Mouse (Mus musculus) spleen, postnatal 36 days (tissue): ENCODE measurements around the gene Polr3e.
"Not testable (repeated sequence)": the region's sequence is repeated elsewhere in the genome, so short reads cannot be mapped to it uniquely, and the experiment has no call there.

Experiments used
- DNase-seq, 2 experiments: peaks; one replicate each; pipeline ENCODE4 v3.0.0; 2022; ENCODE audit warnings: low spot score in 2 of 2, mixed read lengths in 1 of 2

The Polr3e gene

DNA sequence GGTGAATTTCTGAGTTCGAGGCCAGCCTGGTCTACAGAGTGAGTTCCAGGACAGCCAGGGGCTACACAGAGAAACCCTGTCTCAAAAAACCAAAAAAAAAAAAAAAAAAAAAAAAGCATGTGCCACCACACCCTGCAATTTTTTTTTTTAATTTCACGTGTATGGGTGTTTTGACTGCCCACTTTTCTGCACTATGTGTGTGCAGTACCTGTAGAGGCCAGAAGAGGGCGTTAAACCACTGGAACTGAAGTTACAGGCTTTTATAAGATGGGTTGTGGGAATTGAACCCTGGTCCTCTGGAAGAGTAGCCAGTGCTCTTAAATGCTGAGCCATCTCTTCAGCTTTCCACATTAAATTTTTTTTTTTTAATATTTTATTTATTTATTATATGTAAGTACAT lies 7.4 kb upstream of the Polr3e start:
- DNase-seq, result not testable (repeated sequence)

DNA sequence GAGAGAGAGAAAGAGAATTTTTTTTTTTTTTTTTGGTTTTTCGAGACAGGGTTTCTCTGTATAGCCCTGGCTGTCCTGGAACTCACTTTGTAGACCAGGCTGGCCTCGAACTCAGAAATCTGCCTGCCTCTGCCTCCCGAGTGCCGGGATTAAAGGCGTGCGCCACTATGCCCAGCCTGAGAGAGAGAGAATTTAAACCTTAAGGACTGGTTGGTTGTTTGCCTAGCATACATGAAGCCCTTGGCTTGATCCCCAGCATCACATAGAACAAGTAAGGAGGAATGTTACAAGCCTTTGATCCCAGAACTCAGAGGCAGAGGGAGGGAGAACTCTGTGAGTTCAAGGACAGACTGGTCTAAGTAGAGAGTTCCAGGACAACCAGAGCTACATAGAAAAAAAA lies 6.3 kb upstream of the Polr3e start:
- not testable (repeated sequence) for DNase-seq

DNA sequence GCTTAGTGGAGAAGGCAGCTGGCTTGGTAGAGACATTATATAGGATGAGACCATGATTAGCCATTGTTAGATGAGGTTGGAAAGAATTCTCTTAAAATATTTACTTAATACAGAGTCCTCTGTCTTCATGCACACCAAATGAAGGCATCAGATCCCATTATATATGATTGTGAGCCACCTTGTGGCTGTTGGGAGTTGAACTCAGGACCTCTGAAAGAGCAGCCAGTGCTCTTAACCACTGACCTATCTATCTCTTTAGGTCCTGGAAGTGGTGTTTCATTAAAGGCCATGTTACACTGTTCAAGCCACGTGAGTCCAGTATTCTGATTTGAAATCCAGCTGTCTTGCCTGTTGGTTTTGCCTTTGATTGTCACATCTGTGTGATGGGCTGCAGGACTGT lies 4.2 kb upstream of the Polr3e start:
- peak; percentile 15 to 47 for DNase-seq

DNA sequence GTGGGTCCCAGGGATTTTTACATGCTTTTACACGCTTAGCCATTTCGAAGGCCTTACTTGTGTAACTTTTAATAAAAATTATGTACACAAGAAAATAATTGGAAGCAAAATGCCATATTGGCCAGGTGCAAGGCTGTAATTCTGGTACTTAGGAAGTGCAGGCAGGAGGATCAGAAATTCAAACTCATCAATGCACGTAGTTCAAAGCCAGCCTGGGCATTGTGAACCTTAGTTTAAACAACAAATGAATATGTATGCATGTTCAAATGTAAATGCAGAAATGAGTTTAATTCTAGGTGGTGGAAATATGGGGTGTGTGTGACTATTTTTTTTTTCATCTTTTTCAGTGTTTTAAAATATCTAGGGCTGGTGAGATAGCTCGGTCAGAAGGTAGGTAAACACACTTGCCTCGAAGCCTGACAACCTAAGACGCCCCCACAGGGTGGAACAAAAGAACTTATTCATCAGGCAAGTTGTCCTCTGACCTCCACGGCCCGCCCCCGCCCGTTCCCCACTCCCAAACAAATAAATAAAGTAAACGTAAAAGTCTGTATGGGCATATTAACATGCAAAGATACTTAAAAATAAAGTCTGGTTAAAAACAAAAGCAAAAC lies 1.2 kb upstream of the Polr3e start:
- no peak for DNase-seq

DNA sequence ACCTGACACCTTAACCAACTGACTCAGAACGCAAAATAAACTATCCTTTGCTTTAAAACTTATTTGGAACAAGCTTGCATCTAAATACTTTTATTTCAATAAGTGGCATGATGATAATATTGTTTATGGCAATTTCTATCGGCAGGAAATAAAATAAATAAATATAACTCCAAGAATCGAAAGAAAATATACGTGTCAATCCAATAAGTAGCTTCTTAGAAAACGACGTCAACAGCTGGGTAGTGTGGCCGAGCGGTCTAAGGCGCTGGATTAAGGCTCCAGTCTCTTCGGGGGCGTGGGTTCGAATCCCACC lies 309 bp upstream of the Polr3e start:
- DNase-seq, result no peak

DNA sequence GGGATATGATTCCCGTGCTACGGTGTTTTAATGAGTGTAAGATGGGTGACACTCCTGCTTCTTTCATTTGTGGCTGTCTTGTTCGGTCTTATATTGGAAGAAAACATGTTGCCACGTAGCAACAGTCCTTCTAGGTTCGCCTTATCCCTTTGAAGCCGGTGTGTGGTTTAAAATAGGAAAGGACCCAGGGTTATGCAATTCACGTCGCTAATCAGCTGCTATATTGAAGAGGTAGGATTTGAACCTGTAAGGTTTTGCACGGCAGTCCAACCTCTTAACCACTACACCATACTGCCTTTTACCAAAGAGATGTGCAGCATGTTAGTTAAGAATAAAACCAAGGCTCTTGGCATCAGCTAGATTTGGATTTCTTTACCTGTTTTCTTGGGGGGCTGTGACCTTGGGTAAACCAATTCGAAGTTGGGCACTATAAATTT lies 1.0 kb downstream of the Polr3e start:
- DNase-seq, result peak; percentile 76 to 85

DNA sequence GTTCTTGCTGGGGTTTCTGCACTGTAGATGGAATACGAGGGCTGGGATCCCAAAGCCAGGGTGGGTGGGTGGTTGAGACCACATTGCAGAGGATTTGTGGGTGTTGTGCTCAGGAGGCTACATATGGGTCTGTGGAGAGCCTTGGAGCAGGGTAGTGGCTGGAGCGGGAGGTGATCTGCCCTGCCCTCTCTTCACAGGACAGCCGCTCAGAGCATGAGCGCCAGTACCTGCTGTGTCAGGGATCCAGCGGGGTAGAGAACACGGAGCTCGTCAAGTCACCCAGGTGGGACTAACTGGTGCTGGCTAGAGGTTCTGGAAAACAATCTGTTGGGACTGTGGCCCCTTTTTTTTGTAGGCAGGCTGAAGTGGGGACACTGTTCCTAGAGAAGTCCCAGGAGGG lies 15.6 kb downstream of the Polr3e start:
- DNase-seq, result no peak

DNA sequence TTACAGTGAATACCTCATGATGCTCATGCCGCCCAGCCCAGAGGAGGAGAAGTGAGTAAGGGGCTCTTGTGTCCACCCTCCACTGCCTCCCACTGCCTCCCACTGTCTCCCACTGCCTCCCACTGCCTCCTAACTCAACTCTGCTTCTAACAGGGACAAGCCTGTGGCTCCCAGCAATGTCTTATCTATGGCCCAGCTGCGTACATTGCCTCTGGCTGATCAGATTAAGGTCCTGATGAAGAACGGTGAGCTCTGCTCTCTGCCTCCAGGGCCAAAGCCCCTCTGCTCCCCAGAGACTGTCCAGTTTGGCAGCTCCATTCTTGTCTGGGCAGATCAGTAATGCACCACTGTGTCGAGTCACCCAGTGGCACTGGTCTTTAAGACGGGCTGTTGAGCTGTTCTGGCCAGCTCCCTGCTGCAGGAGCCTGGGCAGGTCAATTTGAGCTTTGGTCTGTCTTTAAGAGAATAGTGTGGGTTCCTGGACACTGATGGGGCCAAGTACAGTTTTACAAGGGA lies 16.2 kb downstream of the Polr3e start:
- DNase-seq, result no peak

DNA sequence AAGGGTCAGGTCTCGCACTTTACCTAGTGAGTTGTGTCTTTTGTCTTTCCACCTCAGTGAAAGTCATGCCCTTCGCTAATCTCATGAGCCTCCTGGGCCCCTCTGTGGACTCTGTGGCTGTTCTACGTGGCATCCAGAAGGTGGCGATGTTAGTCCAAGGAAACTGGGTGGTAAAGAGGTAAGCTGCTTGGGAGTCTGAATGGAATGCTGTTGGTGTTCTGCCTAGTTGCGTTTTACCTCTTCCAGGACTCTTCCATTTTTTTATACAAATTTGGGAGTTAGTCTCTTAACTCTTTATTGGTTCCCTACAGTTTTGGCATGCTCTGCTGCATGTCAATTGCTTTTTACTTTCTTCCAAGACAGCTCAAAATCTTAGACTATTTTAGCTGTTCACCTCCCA lies 17.2 kb downstream of the Polr3e start:
- peak; percentile 36 to 38 for DNase-seq

DNA sequence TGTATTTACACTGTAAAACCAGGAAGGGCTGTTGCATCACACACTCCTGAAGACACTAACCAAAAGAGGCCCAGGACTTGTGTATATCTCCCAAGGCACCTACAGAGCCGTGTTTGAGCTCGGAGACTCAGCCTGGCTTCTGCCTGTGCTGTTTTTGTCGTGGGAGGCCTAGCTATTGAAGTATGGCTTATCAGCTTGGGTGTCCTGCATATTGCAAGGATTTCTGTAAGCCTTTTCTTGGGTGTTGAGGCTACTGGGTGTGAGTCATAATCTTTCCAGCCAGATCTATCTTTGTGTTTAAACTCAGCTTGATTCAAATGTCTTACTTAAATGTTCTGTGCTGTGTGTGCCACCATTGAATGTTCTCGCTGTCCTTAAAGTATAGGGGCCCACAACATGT lies 19.0 kb downstream of the Polr3e start:
- DNase-seq, result no peak

DNA sequence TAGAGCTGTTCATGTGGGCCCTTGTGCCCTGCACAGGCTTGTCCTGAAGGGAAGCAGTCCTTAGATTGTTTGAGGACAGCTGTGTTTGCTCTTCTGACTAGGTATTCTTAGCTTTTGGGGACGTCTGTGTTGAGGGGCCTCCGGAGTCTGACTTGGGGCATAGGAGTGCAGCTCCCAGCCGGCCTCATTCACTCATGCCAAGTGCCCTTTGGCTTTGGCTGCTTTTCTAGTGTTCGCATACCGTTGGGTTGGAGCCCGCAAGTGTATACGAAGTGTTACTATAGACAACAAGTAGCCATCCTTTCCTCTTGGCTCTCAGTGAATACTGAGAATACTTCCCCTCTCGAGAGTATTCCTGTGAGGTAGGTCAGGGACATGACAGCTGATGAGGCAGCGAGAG lies 20.7 kb downstream of the Polr3e start:
- no peak for DNase-seq

DNA sequence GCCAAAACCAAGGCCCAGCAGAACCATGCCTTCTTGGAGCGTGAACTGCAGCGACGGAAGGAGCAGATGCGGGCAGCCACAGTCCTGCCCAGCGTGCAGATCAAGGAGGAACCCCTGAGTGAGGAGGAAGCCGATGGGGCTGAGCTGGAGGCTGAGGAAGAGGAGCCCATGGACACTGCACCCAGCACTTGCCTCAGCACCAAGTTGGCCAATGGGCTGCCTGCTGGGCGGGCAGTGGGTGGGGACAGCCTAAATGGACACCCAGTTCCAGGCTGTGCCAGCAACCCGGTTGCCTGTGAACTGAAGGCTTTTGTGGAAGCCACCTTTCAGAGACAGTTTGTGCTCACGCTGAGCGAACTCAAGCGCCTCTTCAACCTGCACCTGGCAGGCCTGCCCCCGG lies 22.8 kb downstream of the Polr3e start:
- DNase-seq, result no peak

DNA sequence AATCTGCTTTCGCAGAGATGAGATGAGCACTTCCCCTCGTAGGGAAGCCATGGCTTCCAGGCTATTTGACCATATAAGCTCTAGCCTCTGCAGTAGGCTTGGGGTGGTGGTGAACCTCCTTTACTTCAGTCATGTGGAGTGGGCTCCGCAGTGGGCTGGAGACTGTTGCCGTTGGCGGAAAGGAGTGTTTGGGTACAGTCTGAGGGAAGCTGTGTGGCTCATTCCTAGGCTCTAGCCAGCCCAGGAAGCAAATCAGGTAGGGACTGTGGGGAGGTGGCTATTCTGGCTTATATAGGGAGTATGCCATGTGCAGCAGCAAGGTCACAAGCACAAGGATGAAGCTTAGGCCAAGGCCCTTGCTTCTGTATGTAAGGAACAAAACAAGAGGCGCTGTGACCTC lies 23.7 kb downstream of the Polr3e start:
- no peak for DNase-seq

DNA sequence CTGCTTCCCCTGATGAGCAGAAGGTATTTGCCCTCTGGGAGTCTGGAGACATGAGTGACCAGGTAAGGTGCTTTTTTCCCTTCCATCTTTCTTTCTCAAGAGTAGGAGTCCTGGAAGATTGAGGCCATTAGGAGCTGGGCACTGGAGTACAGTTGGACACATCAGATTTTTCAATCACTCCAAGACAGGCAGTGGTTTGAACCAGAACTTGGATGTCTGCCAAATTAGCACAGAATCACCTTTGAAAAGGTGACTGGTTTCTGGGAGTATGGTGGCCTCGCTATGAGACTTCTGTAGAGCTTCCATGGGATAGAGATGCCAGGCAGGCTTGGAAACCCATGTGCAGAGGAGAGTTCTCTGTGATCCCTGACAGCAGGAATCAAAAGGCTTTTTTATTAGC lies 25.0 kb downstream of the Polr3e start:
- no peak for DNase-seq

DNA sequence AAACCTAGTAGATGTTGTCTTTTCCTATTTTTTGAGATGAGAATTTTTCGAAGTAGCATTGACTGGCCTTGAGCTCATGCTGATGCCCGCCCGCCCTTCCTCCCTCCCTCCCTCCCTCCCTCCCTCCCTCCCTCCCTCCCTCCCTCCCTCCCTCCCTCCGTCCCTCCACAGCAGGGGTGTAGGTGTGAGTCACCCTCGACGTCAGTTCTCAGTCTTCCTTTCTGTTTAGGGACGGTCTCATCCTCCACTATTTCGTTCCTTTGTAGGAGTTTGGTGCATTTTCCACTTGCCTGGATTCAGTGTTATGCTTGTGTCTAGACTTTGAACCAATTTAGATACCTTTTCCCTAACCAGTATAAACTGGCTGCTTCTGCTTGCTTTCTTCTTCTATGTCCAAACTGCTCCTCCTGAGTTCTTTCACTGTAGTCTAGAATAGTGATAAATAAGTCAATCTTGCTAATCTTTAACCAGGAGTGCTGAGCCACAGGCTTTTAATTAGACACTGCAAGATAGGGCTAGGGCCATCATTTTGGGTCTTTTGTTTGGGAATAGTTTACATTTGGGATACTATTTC lies 26.5 kb downstream of the Polr3e start:
- no peak for DNase-seq

DNA sequence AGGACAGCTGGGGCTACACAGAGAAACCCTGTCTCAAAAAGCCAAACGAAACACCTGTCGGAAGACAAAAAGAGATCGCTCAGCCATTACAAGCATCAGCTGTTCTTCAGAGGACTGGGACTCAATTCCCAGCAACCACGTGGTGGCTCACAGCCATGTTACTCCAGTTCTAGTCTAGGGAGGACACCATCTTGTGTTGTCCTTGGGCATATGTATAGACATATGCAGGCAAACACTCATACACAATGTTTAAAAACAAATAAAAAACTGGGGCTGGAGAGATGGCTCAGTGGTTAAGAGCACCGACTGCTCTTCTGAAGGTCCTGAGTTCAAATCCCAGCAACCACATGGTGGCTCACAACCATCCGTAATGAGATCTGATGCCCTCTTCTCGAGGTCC lies 36.0 kb downstream of the Polr3e start:
- not testable (repeated sequence) for DNase-seq

DNA sequence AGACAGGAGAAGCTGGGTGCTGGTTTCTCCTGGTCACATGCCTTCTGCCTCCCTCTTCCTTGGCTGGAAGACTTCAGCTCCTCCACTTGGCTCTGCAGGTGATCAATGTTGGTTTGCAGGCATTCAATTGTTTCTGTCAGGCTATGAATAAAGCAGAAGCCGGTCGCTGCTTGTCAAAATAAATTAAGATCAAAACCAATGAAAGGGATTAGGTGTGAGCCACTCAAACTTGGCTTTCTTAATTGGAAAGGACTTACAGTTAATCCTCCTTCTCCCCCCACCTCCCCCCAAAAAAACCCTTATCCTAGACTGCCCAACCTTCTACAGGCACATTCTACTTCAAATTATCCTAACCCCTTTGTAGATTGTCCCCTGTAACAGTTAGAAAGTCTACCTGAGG lies 42.6 kb downstream of the Polr3e start:
- DNase-seq, result no peak

DNA sequence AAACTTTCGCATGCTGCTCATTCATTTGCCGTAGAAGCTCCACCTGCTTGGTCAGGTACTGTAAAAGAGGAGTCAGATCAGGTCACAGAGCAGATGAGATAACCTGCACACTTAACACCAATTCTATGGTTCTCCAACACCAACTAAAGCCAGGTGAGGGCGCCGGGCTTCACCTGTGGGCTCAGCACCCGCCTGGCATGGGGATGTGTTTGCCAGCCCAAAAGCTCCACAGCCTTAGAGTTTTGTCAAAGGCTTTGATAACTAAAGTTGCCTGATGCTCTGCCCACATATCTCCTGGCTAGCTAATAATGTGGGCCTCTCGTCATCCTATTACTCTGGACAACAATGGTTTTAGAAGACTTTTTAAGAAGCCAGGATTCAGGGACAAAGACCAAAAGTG lies 43.1 kb downstream of the Polr3e start:
- no peak for DNase-seq

DNA sequence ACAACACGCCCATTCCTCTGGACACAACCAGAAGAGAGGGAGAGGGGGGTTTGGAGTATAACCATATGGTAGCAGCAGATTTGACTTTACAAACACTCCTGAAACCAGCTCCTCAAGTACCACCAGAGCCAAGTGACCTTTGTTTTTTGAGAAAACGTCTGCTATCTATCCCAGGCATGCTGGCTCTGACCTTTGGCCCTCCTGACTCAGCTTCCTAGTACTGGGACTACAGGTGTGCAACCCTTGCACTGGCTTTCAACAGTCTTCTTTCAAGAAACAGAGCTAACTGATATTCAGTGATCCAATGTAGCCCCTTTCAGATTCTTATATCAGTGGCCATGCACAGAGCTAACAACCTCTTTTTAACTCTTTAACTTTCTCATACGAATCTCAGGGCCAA lies 44.3 kb downstream of the Polr3e start:
- DNase-seq, result no peak

DNA sequence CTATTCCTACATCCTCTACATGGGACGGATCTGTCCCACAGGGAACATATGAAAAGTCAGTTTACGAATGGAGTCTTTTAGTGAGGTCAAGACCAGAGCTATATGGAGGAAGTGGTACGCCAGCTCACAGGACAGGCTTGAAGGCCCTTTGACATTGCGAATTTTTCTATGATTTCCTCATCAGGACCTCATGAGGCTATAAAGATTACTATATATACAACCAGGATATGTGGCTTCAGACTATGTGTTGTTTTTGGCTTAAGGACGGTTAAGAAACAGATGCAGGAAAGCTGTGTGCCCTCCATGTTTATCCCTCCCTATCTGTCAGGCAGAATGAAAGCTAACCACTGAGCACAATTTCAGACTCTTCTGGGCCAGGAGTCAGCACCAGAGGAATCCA lies 45.6 kb downstream of the Polr3e start:
- no peak for DNase-seq

DNA sequence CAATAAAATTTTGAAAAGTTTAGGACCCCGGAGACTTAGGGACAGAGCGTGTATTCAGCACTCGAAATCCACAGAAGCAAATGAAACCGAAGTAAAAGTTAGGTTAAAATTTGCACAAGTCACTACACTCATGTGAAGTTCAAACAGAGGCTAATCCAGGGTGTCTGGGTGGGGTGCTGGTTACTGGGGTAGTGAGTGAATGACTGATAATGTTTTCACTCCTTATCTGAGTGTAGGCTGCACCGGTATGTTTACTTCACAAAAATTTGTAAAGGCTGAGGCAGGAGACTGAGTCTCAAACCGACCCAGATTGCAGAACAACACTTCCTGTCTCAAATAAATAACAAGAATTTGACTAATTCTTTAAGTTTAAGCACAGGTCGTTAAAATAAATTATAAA lies 51.7 kb downstream of the Polr3e start:
- DNase-seq, result peak; percentile 19 to 55

DNA sequence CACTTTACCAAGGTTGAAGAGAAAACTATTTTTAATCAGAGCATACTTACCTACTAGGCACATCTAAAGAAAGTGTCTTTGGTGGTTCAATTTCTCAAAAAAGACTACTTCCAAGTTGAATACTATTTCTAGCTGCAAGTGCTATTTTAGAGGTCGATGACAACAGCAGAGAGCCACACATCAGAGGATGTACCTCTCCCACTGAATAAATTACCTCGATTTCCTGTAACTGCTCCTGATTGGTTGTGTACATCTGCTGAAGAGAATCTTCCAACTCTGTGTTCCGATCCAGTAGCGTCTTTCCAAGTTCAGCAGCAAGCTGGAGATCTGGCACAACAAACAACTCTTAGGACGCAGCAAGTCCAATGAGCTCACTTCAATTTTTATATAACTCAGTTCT lies 52.6 kb downstream of the Polr3e start:
- DNase-seq, result no peak

DNA sequence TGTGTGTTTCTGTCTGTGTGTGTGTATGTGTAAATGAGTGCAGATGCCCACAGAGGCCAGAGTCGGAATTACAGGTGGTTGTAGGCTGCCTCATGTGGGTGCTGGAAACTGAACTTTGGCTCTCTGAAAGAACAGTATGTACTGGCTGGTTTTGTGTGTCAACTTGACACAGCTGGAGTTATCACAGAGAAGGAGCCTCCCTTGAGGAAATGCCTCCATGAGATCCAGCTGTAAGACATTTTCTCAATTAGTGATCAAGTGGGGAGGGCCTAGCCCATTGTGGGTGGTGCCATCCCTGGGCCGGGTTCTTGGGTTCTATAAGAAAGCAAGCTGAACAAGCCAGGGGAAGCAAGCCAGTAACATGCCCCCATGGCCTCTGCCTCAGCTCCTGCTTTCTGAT lies 54.9 kb downstream of the Polr3e start:
- DNase-seq, result not testable (repeated sequence)

DNA sequence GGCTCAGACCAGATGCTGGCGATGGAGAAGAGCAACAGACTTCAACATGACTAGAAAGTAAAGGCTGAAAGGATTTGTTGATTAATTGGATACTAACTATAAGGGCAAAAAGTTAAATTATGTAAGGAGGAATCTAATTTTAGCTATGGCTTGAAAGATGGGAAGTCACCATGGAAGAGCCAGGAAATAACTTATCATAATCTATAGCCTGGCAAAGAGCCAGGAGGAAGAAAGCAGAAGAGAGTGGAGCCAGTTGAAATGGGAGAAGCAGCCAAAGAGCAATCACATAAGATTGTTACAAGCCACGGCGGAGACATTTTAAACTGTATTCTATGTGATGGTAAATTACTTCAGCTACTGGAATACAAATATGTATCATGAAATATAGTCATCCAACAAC lies 56.5 kb downstream of the Polr3e start:
- no peak for DNase-seq
